In genomic region chr12:48221976-48222800, GRCm38 (mm10) we compare ENCODE assay signal across 12 mouse cellular contexts.
DNase-seq lines count a peak whose midpoint lies in the region; ATAC-seq and TF ChIP-seq lines count a peak whose summit lies in the region.
"Had no signal": no experiment of that assay in that cellular context is flagged by ENCODE, and none has a peak within 500 bp of the region (broad histone marks: within the 10 kb centered on the region; RNA-seq: fewer than 3 reads in every experiment).

No protein-coding gene starts in this region.

- peak; percentile 32 for DNase-seq in R1 (ENCODE audit: low read depth, low spot score)
- peak; percentile 97 for DNase-seq in brain, embryonic 14.5 days (ENCODE audit: low read depth)
- DNase-seq in heart, embryonic 10.5 days (ENCODE audit: low spot score), result no peak
- no peak for DNase-seq in lung, postnatal 36 days
- no peak for DNase-seq in urinary bladder, postnatal 14 days (ENCODE audit: low spot score)
- DNase-seq: adrenal gland, postnatal 10 days; gastrocnemius, postnatal 25 days; lung, postnatal 14 days had no signal

- H3K9me3 ChIP-seq in forebrain, embryonic 16.5 days (ENCODE audit: control insufficient read depth, low read length), result no peaks in the 10 kb centered on the region
- H3K9me3 ChIP-seq in midbrain, embryonic 12.5 days, result no peaks in the 10 kb centered on the region
- no peaks in the 10 kb centered on the region for H3K9me3 ChIP-seq in heart, embryonic 10.5 days
- no peaks in the 10 kb centered on the region for H3K9me3 ChIP-seq in kidney, embryonic 15.5 days (replicated peaks)

- 9% methylated on average over 3 of the region's 3 CpGs for WGBS in forebrain, embryonic 16.5 days
- WGBS in midbrain, embryonic 12.5 days, result 32% methylated on average over 3 of the region's 3 CpGs
- WGBS in heart, embryonic 10.5 days, result 74% methylated on average over 3 of the region's 3 CpGs
- WGBS in kidney, embryonic 15.5 days, result 61% methylated on average over 3 of the region's 3 CpGs

- TF ChIP-seq CTCF in brain, embryonic 14.5 days (IDR thresholded peaks at IDR 0.05; ENCODE audit: borderline replicate concordance, extremely low read depth, insufficient read depth, insufficient read length), result no peak

- H3K27ac ChIP-seq in forebrain, embryonic 16.5 days (ENCODE audit: low read length), result no peak overlapping the region; the same call in 1 of the 2 replicates
- peak overlapping the region; percentile 30; the same call in 1 of the 2 replicates for H3K27ac ChIP-seq in midbrain, embryonic 12.5 days (replicated peaks)
- no peak overlapping the region for H3K27ac ChIP-seq in heart, embryonic 10.5 days
- H3K27ac ChIP-seq in kidney, embryonic 15.5 days, result no peak overlapping the region
- H3K27ac ChIP-seq: stomach, postnatal 0 days had no signal

- no peak overlapping the region for H3K4me3 ChIP-seq in forebrain, embryonic 16.5 days (replicated peaks; ENCODE audit: low read length)
- H3K4me3 ChIP-seq in midbrain, embryonic 12.5 days, result no peak overlapping the region
- H3K4me3 ChIP-seq in heart, embryonic 10.5 days, result no peak overlapping the region
- H3K4me3 ChIP-seq in kidney, embryonic 15.5 days (replicated peaks), result no peak overlapping the region

- peak; percentile 98 for ATAC-seq in forebrain, embryonic 16.5 days
- ATAC-seq in midbrain, embryonic 12.5 days (ENCODE audit: low FRiP score, low read depth), result peak; percentile 95
- no peak for ATAC-seq in kidney, embryonic 15.5 days (replicated peaks; ENCODE audit: low FRiP score)

- H3K36me3 ChIP-seq in forebrain, embryonic 16.5 days (ENCODE audit: control insufficient read depth, insufficient read depth), result no peaks in the 10 kb centered on the region
- H3K36me3 ChIP-seq in midbrain, embryonic 12.5 days, result no peaks in the 10 kb centered on the region
- H3K36me3 ChIP-seq in heart, embryonic 10.5 days, result no peaks in the 10 kb centered on the region
- no peaks in the 10 kb centered on the region for H3K36me3 ChIP-seq in kidney, embryonic 15.5 days

- H3K4me2 ChIP-seq in forebrain, embryonic 16.5 days (ENCODE audit: low read length), result no peak overlapping the region
- no peak overlapping the region for H3K4me2 ChIP-seq in midbrain, embryonic 12.5 days (replicated peaks)
- H3K4me2 ChIP-seq in kidney, embryonic 15.5 days, result no peak overlapping the region

- no peak overlapping the region for H3K9ac ChIP-seq in forebrain, embryonic 16.5 days (replicated peaks; ENCODE audit: low read depth, low read length)
- no peak overlapping the region for H3K9ac ChIP-seq in midbrain, embryonic 12.5 days (replicated peaks)
- H3K9ac ChIP-seq in kidney, embryonic 15.5 days, result no peak overlapping the region

- no peak for TF ChIP-seq POLR2A in brain, embryonic 14.5 days (IDR thresholded peaks at IDR 0.05; ENCODE audit: borderline replicate concordance, extremely low read depth, insufficient read depth, insufficient read length, poor library complexity, severe bottlenecking)

- 0 out of 2 replicates have a peak, but pooled peaks cover 2% of the 10 kb centered on the region for H3K4me1 ChIP-seq in forebrain, embryonic 16.5 days (replicated peaks; ENCODE audit: control insufficient read depth, insufficient read depth, low read length)
- H3K4me1 ChIP-seq in midbrain, embryonic 12.5 days, result 0 out of 2 replicates have a peak, but pooled peaks cover 2% of the 10 kb centered on the region
- no peaks in the 10 kb centered on the region for H3K4me1 ChIP-seq in heart, embryonic 10.5 days
- no peaks in the 10 kb centered on the region for H3K4me1 ChIP-seq in kidney, embryonic 15.5 days

- H3K27me3 ChIP-seq in forebrain, embryonic 16.5 days (replicated peaks; ENCODE audit: control insufficient read depth, insufficient read depth, low read length), result no peaks in the 10 kb centered on the region
- H3K27me3 ChIP-seq in midbrain, embryonic 12.5 days, result no peaks in the 10 kb centered on the region
- no peaks in the 10 kb centered on the region for H3K27me3 ChIP-seq in heart, embryonic 10.5 days (ENCODE audit: insufficient read depth, poor library complexity, severe bottlenecking)
- H3K27me3 ChIP-seq in kidney, embryonic 15.5 days, result no peaks in the 10 kb centered on the region

Comparison
In these comparisons a context has a peak if more than half of its experiments do, and no peak if none do; other contexts are left out.
1. DNase-seq: peak in R1 (single experiment) and brain, embryonic 14.5 days (single experiment); none in heart, embryonic 10.5 days (single experiment), lung, postnatal 36 days (single experiment) and urinary bladder, postnatal 14 days (single experiment).